Mouse (Mus musculus) hindbrain, postnatal 0 days (tissue): ENCODE data around the gene Ldb2. TPM values are rescaled to one million over a fixed set of nuclear protein-coding genes. Genes with fewer than 3 reads are reported as not detected.

Source experiments
- ATAC-seq: fragments of 200-750 bp; cut with Nextera tagmentation; 2 replicates; pipeline ENCODE4 v1.8.0; 2017; ENCODE audit warnings: mild to moderate bottlenecking, moderate TSS enrichment, moderate library complexity
- DNase-seq: peaks from one replicate; pipeline ENCODE4 v3.0.0-alpha.2; 2015; ENCODE audit warnings: low spot score
- H3K27ac ChIP-seq: fragments of 300-500 bp; sonication (generic); 2 replicates; pipeline ENCODE4 v1.5.1; 2014; ENCODE audit warnings: mild to moderate bottlenecking
- H3K27me3 ChIP-seq: fragments of 300-500 bp; sonication (generic); 2 replicates; pipeline ENCODE4 v1.6.1; 2014; ENCODE audit warnings: low read length, mixed read lengths; ENCODE audit not compliant: insufficient read depth
- H3K36me3 ChIP-seq: fragments of 300-500 bp; sonication (generic); 2 replicates; pipeline ENCODE4 v1.6.1; 2014; ENCODE audit warnings: low read length, mixed read lengths; ENCODE audit not compliant: insufficient read depth
- H3K4me1 ChIP-seq: fragments of 300-500 bp; sonication (generic); 2 replicates; pipeline ENCODE4 v1.6.1; 2014; ENCODE audit warnings: antibody characterized with exemption, low read length, mixed read lengths; ENCODE audit not compliant: insufficient read depth
- H3K4me2 ChIP-seq: fragments of 300-500 bp; sonication (generic); 2 replicates; pipeline ENCODE4 v1.6.1; 2014; ENCODE audit warnings: low read depth, mild to moderate bottlenecking, low read length, moderate library complexity, mixed read lengths
- H3K4me3 ChIP-seq: fragments of 300-500 bp; sonication (generic); 2 replicates; pipeline ENCODE4 v1.5.1; 2014; ENCODE audit warnings: low read length
- H3K9ac ChIP-seq: fragments of 300-500 bp; sonication (generic); replicated peaks from 2 replicates; pipeline ENCODE4 v1.6.1; 2014; ENCODE audit warnings: mild to moderate bottlenecking, low read length, moderate library complexity, mixed read lengths
- H3K9me3 ChIP-seq: fragments of 300-500 bp; sonication (generic); 2 replicates; pipeline ENCODE4 v1.6.1; 2016; ENCODE audit warnings: low read length, mixed read lengths
- CTCF ChIP-seq: IDR thresholded peaks from 2 replicates; pipeline ENCODE4 v1.5.1; 2016; ENCODE audit warnings: antibody characterized with exemption, control low read depth, low read depth
- WGBS: fragments of 180-500 bp; shearing (Covaris S2); extraction: QIAGEN DNeasy Blood & Tissue Kit; methylation state at CpG from one replicate; pipeline ENCODE4 v1.1.7; 2014; 5-methylcytosine and 5-hydroxymethylcytosine counted together
- polyA plus RNA-seq: library from polyadenylated mRNA; unstranded; fragments of >200 nt; fragmentation: Nextera tagmentation; extraction: Ambion mirVana; gene quantifications from 2 replicates; pipeline ENCODE4 v1.2.1, GENCODE M21; 2015
- total RNA-seq: library from RNA; depleted of rRNA; stranded (reverse); fragments of >200 nt; gene quantifications from 2 replicates; pipeline ENCODE4 v1.2.3, GENCODE M21; 2014

Gene Ldb2
- total and polyA plus RNA-seq, 2 experiments from 2014 or later = 28.1 to 35.1 TPM

- H3K4me3 ChIP-seq = no peak overlapping the region
- no peaks in the 10 kb centered on the region for H3K4me1 ChIP-seq
- no peaks in the 10 kb centered on the region for H3K36me3 ChIP-seq
- H3K9me3 ChIP-seq = no peaks in the 10 kb centered on the region
- DNase-seq (no peak), ATAC-seq (no peak)
- H3K27me3 ChIP-seq = no peaks in the 10 kb centered on the region
- no peak overlapping the region for H3K27ac ChIP-seq
- no peak for TF ChIP-seq CTCF
- 52% methylated on average over 5 of the region's 5 CpGs for WGBS
- no peak overlapping the region for H3K9ac ChIP-seq
- no peak overlapping the region for H3K4me2 ChIP-seq
These were observed 294.7 kb downstream of the Ldb2 start for GRCm38 (mm10) chr5:44504786-44505185.

- TF ChIP-seq CTCF = no peak
- H3K9ac ChIP-seq = no peak overlapping the region
- no peak overlapping the region for H3K27ac ChIP-seq
- H3K4me2 ChIP-seq = no peak overlapping the region
- H3K36me3 ChIP-seq = no peaks in the 10 kb centered on the region
- no peak overlapping the region for H3K4me3 ChIP-seq
- no peaks in the 10 kb centered on the region for H3K9me3 ChIP-seq
- H3K27me3 ChIP-seq = no peaks in the 10 kb centered on the region
- ATAC-seq (no peak), DNase-seq (no peak)
- WGBS = 92% methylated on average over 1 of the region's 1 CpGs
- no peaks in the 10 kb centered on the region for H3K4me1 ChIP-seq
These were observed 301.3 kb downstream of the Ldb2 start for GRCm38 (mm10) chr5:44498229-44498628.

- 60% methylated on average over 3 of the region's 3 CpGs for WGBS
- Histone ChIP-seq H3K4me3 (no peak overlapping the region), H3K4me1 (no peaks in the 10 kb centered on the region), H3K27ac (no peak overlapping the region), H3K9ac (no peak overlapping the region), H3K9me3 (no peaks in the 10 kb centered on the region), H3K36me3 (no peaks in the 10 kb centered on the region), H3K27me3 (no peaks in the 10 kb centered on the region), H3K4me2 (no peak overlapping the region)
- DNase-seq (no peak), ATAC-seq (0 out of 2 replicates have a peak, but pooled peaks have one; percentile 29)
- TF ChIP-seq CTCF = no peak
These were observed 302.6 kb downstream of the Ldb2 start for GRCm38 (mm10) chr5:44496854-44497253.

GRCm38 (mm10) chr5:44495092-44495491 is 304.4 kb downstream of the Ldb2 start:
- no peaks in the 10 kb centered on the region for H3K27me3 ChIP-seq
- ATAC-seq = no peak
- no peak overlapping the region for H3K4me3 ChIP-seq
- 65% methylated on average over 4 of the region's 4 CpGs for WGBS
- H3K4me1 ChIP-seq = no peaks in the 10 kb centered on the region
- no peaks in the 10 kb centered on the region for H3K9me3 ChIP-seq
- no peak overlapping the region for H3K9ac ChIP-seq
- no peak for TF ChIP-seq CTCF
- no peaks in the 10 kb centered on the region for H3K36me3 ChIP-seq
- no peak overlapping the region for H3K4me2 ChIP-seq
- no peak overlapping the region for H3K27ac ChIP-seq
- DNase-seq = no peak

- no peak overlapping the region for H3K27ac ChIP-seq
- no peak for DNase-seq
- no peaks in the 10 kb centered on the region for H3K27me3 ChIP-seq
- no peak for TF ChIP-seq CTCF
- no peak overlapping the region for H3K4me2 ChIP-seq
- H3K4me1 ChIP-seq = no peaks in the 10 kb centered on the region
- H3K36me3 ChIP-seq = no peaks in the 10 kb centered on the region
- H3K9ac ChIP-seq = no peak overlapping the region
- no peak overlapping the region for H3K4me3 ChIP-seq
- ATAC-seq = no peak
- H3K9me3 ChIP-seq = no peaks in the 10 kb centered on the region
- WGBS = 70% methylated on average over 9 of the region's 9 CpGs
These were observed 305.3 kb downstream of the Ldb2 start for GRCm38 (mm10) chr5:44494133-44494532.

GRCm38 (mm10) chr5:44491526-44491925 is 308.0 kb downstream of the Ldb2 start:
- ATAC-seq (no peak), DNase-seq (no peak)
- no peak for TF ChIP-seq CTCF
- Histone ChIP-seq H3K27me3 (no peaks in the 10 kb centered on the region), H3K27ac (no peak overlapping the region), H3K9me3 (no peaks in the 10 kb centered on the region), H3K4me1 (no peaks in the 10 kb centered on the region), H3K4me3 (no peak overlapping the region), H3K9ac (no peak overlapping the region), H3K4me2 (no peak overlapping the region), H3K36me3 (no peaks in the 10 kb centered on the region)
- WGBS = 89% methylated on average over 1 of the region's 1 CpGs

- H3K9ac ChIP-seq = no peak overlapping the region
- H3K4me1 ChIP-seq = no peaks in the 10 kb centered on the region
- H3K4me2 ChIP-seq = no peak overlapping the region
- 94% methylated on average over 6 of the region's 6 CpGs for WGBS
- H3K27me3 ChIP-seq = no peaks in the 10 kb centered on the region
- H3K9me3 ChIP-seq = no peaks in the 10 kb centered on the region
- ATAC-seq (no peak), DNase-seq (no peak)
- H3K27ac ChIP-seq = no peak overlapping the region
- H3K36me3 ChIP-seq = no peaks in the 10 kb centered on the region
- no peak overlapping the region for H3K4me3 ChIP-seq
- no peak for TF ChIP-seq CTCF
These were observed 309.0 kb downstream of the Ldb2 start for GRCm38 (mm10) chr5:44490462-44490861.
